Mouse (Mus musculus): ENCODE results near the gene Aldh3b3.

Aldh3b3 gene

DNA sequence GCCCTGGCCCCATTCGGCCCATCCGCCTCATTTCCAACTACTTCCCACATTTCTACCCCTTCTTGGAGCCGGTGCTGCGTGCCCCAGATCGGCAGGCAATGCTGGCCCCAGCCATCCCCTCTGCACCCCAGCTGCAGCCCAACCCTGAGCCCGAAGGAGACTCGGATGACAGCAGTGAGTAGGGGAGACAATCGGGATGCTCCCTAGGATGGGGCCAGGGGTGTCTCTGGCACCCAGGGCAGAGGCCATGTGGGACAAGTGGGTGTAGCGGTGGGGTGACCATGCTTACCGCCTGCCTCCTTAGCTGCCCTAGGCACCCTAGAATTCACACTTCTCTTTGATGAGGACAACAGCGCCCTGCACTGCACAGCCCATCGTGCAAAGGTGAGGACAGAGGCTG is 45.2 kb downstream of the Aldh3b3 start:
- DNase-seq = no peak

DNA sequence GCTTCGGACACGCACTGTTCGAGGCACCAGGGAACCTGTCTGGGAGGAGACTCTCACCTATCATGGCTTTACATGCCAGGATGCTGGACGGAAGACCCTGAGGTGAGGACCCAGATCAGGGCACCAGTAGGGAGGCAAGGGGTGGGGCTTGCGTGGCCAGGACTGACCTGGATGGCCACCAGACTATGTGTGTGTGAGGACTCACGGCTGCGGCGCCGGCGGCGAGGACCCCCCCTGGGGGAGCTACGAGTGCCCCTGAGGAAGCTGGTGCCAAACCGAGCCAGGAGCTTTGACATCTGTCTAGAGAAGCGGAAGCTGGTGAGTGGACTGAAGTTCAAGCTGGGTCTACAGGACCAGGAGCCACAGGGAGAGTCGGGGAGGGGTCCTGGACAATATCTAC is 45.9 kb downstream of the Aldh3b3 start:
- no peak for DNase-seq

DNA sequence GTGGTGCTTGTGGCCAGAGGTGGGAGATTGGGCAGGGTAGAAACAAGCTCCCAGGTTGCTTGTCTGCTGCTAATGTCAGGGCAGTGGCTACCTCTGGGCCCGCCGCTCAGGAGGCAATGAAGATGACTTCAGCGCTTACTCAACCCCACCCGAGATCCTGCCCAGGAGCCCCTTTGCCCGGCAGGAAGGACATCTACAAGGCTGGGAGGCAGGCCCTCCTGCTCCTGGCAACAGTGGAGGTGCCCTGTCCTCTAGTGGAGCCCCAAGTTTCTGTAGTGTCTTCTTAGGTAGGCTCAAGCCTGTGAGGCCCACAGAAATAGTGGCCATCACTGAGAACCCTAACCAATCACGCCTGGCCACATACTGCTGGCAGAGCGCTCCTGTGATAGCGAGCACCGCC is 46.6 kb downstream of the Aldh3b3 start:
- no peak for DNase-seq

DNA sequence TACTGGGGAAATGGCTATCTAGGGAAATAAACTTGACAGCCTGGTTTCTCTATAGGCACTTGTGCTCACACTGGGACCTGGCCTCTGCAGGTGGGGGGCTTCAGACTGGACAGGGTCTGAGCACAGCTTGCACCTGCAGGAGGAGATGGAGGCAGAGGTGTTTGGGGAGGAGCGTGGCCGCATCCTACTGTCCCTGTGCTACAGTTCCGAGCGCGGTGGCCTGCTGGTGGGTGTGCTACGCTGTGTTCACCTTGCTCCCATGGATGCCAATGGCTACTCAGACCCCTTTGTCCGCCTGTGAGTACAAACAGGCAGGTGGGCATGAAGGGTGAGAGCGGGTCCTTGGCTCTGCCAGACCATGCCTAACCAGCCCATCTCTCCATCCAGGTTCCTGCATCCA is 47.5 kb downstream of the Aldh3b3 start:
- DNase-seq = no peak

DNA sequence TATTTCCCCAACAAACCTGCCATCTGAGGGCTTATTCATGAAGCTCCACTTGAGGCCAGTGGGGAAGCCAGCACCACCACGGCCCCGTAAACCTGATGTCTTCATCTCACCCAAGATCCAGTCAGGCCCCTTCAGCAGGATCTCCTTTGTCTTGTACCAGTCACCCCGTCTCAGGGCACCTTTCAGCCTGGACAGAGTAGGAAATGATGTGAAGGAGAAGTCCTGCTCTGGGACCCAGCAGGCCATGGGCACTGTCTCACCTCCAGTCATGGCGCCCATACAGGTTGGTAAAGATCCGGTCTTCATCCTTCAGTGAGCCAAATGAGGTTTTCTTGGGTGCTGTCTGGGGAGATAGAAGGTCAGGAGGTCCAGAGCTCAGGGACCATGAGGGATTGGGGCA is 52.6 kb downstream of the Aldh3b3 start:
- no peak for DNase-seq

DNA sequence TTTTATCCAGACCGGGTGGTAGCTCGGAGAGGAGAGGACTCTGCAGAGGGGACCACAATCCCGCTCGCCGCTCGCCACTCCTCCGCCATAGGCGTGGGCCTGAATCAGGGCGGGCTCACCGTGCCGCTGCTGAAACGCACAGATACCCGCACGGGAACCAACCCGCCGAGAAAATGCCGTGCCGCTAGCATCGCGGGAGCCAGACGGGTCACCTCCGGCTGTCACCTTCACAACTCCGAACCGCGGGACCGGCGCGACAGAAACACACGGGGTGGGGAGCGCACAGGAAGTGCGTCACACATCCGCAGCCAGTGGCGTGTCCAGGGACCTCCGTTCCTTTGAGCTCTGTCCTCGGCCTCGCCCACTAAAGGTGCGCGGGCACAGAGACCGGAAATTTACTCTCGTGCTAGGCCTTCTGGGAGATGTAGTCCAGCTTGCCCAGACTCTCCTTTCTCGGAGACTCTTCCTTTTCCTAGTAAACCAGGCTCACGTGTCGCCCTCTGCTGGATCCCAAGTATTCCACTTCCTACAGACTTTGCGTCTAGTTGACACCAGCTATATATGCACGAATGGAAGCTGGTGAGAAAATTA is 54.1 kb downstream of the Aldh3b3 start, which contains the start of gene Ndufv1:
Gene Ndufv1 (minus strand): TSS at position 375 of the 591 bp plus-strand sequence.
- DNase-seq = peak; percentile 99

DNA sequence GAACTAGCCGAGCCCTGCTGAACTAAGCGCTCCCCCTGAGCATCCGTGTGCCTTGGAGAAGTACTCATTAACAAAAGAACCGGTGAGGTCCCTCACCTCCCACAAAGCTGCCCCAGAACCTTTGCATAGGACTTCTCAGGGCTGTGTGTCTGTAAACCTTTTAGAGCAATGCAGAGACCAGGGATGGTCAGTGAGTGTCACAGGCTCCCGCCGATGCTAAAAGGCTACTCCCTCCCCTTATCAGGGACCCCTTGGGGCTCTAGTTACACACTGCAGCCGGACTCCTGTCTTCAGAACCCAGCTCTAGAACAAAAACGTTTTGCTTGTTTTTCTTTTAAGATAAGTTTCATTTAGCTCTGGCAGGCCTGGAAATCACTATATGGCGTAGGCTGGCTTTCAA is 54.6 kb downstream of the Aldh3b3 start:
- no peak for DNase-seq

DNA sequence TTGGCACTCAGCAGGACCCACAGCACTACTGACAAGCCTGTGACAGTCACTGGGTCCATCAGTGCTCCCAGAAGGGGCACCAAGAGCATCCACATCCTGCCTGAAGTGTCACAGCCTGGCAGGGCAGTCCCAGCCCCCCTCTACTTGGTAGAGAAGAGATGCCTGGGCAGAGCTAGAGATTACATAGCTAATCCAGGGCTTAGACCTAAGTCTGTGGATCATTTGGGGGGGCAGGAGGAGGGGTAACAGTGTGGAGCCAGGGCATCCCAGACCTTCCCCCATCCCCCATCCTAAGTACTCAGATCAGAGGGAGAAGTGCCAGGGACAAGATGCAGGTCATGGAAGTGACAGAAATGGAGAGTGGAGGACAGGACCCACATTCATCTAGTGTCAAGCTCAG is 56.4 kb downstream of the Aldh3b3 start:
- DNase-seq = no peak

DNA sequence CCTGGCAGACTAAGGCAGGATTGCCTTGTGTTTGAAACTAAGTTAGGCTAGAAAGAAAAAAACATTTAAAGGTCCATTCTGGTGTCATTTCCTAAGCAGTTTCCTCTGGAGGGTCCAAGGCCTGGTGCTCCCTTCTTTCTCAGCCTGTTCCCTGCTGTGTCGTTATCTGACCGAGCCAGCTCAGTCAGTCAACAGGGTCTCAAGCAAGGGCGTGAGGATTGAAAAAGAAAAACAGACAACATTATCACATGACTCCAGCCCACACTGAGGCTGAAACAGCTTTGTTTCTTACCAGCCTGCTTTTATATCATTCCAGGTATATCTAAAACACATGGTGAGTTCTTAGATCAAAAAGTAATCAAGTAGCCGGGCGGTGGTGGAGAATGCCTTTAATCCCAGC is 57.2 kb downstream of the Aldh3b3 start:
- DNase-seq = no peak

DNA sequence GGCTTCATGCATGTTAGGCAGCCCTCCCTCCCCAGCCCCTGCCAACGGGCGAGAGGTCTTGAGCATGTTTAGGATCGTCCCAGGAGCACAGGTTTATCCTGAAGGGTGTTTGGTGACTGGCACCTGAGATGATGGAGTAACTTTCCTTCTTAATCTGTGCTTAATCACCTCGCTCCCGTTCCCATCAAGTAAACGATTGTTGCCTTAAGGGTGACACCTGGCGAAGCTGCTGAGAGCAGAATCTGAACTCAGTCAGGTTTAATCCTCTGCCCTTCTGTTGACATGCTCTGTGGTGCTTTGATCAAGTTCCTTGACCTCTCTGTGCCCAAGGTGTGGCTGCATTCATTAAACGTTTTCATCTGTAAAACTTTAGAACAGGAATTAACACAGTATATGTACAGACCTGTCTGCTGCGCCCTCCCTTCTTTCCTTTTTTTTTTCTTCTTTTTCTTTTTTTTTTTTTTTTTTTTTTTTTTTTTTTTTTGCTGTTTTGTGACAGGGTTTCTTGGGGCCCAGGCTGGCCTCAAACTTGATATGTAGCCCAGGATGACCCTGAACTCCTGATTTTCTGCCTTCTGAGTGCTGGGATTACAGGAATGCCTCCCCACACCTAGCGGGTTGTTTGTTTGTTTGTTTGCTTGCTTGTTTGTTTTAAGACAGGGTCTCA is 59.6 kb downstream of the Aldh3b3 start:
- no peak for DNase-seq

DNA sequence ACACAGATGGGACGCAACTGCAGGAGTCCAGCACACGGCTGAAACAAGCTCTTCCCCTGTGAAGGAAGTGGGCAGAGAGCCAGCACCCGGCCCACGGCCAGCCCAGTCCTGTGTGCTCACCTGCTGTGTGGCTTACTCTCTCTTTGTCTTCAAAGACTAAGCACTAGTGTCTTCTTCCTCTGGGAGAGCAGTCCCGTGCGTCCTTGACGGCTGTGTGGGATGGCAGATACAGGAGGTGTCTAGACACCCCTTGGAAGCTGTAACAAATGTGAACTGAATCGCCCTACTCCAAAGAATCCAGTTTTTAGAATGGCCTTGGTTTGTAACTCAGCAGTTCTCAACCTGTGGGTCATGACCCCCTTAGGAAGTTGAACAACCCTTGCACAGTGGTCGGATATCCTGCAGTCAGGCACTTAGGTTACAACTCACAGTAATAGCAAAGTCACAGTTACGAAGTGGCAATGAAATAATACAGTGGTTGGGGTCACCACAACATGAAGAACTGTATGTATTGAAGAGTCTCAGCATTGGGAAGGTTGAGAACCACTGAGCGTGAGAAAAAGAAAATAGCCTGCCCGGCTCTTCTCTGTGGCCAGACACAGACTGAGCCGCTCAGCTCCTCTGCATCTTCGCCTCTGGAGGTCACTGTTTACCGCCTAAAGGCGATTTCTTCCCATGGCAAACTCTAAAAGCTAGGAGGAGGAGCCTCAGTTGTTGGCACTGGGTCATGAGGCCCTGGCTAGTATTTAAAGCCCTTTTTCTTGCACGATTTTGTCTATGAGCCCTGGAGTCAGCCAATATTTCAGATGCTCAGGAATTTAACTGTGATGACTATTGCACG is 60.5 kb downstream of the Aldh3b3 start:
- DNase-seq = peak; percentile 83

Data from layer of hippocampus, adult 9-11 months (tissue).